Mouse (Mus musculus): ENCODE results near the gene St6galnac5. TPM values are rescaled to one million over a fixed set of nuclear protein-coding genes. Genes with fewer than 3 reads are reported as not detected.
A peak's percentile ranks its signal among the peaks of the same experiment; 100 is the strongest.

The St6galnac5 gene
- polyA plus RNA-seq (2015; fragmentation: Nextera tagmentation; extraction: Ambion mirVana): 0.22 and 0.27 TPM in 2 replicates

DNA sequence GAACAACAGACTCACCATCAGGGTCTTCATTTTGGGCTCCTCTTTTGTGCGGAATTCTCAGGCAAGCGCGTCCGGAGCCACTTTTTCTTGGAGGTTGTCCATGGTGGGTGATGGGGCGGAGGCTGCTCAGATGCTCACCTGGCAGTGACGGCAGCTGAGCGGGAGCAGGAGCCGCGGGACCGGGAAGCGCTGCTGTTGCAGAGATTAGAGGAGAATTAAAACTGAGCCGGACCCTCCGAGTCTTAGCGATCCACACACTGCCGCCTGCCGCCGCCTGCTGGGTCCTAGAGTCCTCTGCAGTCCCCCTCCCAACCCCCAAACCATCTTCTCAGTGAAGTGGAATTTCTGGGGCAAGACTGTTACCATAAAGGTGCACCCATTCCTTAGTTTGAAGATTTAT is at the start of gene St6galnac5:
Gene St6galnac5, minus strand, starts transcription at position 259 of the 400 bp plus-strand sequence.
- TF ChIP-seq CTCF (IDR thresholded peaks at IDR 0.05; ENCODE audit: low read depth): peak; percentile 17; the same call in 1 of the 2 replicates
- H3K4me2 ChIP-seq (replicated peaks; ENCODE audit: low read depth): peak within 1 kb of the TSS; percentile 58
- WGBS: 2% methylated on average over 17 of the region's 17 CpGs
- H3K4me1 ChIP-seq (replicated peaks; ENCODE audit: control insufficient read depth, insufficient read depth, low read length): no peaks in the 10 kb centered on the region
- H3K9me3 ChIP-seq (ENCODE audit: control insufficient read depth): no peaks in the 10 kb centered on the region
- peak within 1 kb of the TSS; percentile 27 for H3K4me3 ChIP-seq (ENCODE audit: low read depth, low read length)
- no peaks in the 10 kb centered on the region for H3K36me3 ChIP-seq (ENCODE audit: control insufficient read depth, insufficient read depth)
- no peak within 1 kb of the TSS for H3K9ac ChIP-seq (ENCODE audit: low read depth, low read length)
- no peak within 1 kb of the TSS for H3K27ac ChIP-seq (ENCODE audit: low read depth, low read length)
- ATAC-seq: no peak
- H3K27me3 ChIP-seq (replicated peaks; ENCODE audit: control insufficient read depth, insufficient read depth, low read length): peaks cover 20% of the 10 kb centered on the region

DNA sequence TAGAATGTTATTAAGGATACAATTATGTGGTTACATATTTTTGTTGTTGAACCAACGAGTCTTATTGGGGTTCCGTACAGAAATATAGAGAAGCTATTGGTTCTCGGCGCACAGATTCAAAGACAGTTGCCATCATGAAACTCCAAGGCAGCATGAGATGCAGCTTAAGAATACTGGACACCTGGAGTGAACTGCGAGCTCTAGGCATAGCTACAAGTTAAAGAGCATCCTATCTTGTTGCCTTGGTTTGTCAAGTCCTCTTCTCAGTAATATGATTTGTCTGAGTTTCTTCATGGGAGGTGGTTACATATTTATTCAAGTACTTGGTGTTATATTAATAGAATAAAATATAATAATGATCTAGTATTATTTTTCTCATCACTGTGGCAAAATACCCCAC is 48.7 kb upstream of the St6galnac5 start:
- Histone ChIP-seq H3K9ac (ENCODE audit: low read depth, low read length) (no peak overlapping the region), H3K36me3 (ENCODE audit: control insufficient read depth, insufficient read depth) (no peaks in the 10 kb centered on the region), H3K4me2 (replicated peaks; ENCODE audit: low read depth) (no peak overlapping the region), H3K9me3 (ENCODE audit: control insufficient read depth) (no peaks in the 10 kb centered on the region), H3K27me3 (replicated peaks; ENCODE audit: control insufficient read depth, insufficient read depth, low read length) (no peaks in the 10 kb centered on the region), H3K4me3 (ENCODE audit: low read depth, low read length) (no peak overlapping the region), H3K4me1 (replicated peaks; ENCODE audit: control insufficient read depth, insufficient read depth, low read length) (no peaks in the 10 kb centered on the region), H3K27ac (ENCODE audit: low read depth, low read length) (no peak overlapping the region)
- 95% methylated on average over 5 of the region's 5 CpGs for WGBS
- ATAC-seq: no peak
- no peak for TF ChIP-seq CTCF (IDR thresholded peaks at IDR 0.05; ENCODE audit: low read depth)

DNA sequence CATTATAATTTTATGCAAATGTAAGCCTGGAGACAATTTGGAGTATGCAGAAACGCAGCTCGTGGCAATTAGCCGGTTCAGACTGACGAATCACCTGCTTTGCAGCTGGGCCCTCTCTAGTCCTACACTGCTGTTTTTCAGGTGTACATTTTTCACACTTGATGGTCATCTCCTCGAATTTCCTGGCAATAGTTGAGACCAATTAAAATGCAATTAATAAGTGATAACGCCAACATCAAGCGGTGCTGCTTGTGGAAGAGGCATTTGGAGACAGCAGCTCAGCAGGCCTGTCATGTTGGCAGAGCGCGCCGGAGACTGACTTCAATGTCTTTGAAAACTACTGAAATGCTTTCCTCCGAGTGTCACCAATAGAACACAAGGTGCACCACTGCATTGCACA is 42.0 kb upstream of the St6galnac5 start:
- no peaks in the 10 kb centered on the region for H3K9me3 ChIP-seq (ENCODE audit: control insufficient read depth)

DNA sequence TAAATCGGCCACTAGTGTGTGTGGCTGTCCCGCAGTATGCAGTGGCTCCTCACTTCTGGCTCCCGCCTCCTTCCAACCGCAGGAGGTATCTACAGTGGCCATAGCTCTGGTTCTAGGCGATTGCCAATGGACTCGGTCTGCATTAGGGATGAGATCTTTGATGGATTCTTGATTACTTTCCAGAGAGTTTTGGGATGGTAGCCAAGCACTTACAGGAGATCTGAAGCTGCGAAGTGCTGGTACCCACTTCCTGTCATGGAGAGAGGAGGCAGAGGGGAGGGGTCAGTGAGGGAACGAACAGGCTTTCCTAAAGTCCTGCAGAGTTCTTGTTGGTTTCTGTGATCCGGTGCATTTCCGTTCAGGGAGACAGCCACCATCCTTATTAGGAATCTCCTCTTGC is 36.0 kb upstream of the St6galnac5 start:
- H3K9ac ChIP-seq (ENCODE audit: low read depth, low read length): no peak overlapping the region
- no peaks in the 10 kb centered on the region for H3K27me3 ChIP-seq (replicated peaks; ENCODE audit: control insufficient read depth, insufficient read depth, low read length)
- H3K36me3 ChIP-seq (ENCODE audit: control insufficient read depth, insufficient read depth): no peaks in the 10 kb centered on the region
- H3K9me3 ChIP-seq (ENCODE audit: control insufficient read depth): no peaks in the 10 kb centered on the region
- no peaks in the 10 kb centered on the region for H3K4me1 ChIP-seq (replicated peaks; ENCODE audit: control insufficient read depth, insufficient read depth, low read length)
- H3K27ac ChIP-seq (ENCODE audit: low read depth, low read length): no peak overlapping the region
- H3K4me3 ChIP-seq (ENCODE audit: low read depth, low read length): no peak overlapping the region
- WGBS: 70% methylated on average over 10 of the region's 10 CpGs
- ATAC-seq: no peak
- H3K4me2 ChIP-seq (replicated peaks; ENCODE audit: low read depth): no peak overlapping the region
- TF ChIP-seq CTCF (IDR thresholded peaks at IDR 0.05; ENCODE audit: low read depth): no peak

More for the DNA sequence above, 42.0 kb upstream of the St6galnac5 start:
- Histone ChIP-seq H3K4me3 (ENCODE audit: low read depth, low read length) (no peak overlapping the region), H3K4me2 (replicated peaks; ENCODE audit: low read depth) (no peak overlapping the region), H3K9ac (ENCODE audit: low read depth, low read length) (no peak overlapping the region), H3K27me3 (replicated peaks; ENCODE audit: control insufficient read depth, insufficient read depth, low read length) (no peaks in the 10 kb centered on the region), H3K4me1 (replicated peaks; ENCODE audit: control insufficient read depth, insufficient read depth, low read length) (no peaks in the 10 kb centered on the region), H3K27ac (ENCODE audit: low read depth, low read length) (no peak overlapping the region), H3K36me3 (ENCODE audit: control insufficient read depth, insufficient read depth) (no peaks in the 10 kb centered on the region)
- ATAC-seq: no peak
- no peak for TF ChIP-seq CTCF (IDR thresholded peaks at IDR 0.05; ENCODE audit: low read depth)
- WGBS: 89% methylated on average over 11 of the region's 11 CpGs

DNA sequence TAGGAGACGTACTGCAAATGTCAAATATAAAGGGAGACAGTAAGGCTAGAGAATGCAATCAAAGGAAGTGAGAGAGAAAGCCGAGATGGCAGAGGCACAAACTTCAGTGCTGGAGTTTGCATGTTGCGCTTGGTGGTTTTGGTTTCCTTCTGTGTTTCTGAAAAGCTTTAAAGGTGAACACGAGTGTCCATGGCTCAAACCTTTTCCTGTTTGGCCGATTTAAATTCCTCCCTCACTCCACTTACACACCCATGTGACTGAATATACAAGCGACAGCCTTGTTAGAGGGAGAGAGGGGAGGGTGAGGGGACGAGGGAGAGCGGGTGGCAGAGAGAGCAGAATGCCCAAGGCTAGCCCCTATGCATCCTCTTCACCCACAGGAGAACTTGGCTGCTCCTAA is 34.3 kb upstream of the St6galnac5 start:
- no peak overlapping the region for H3K9ac ChIP-seq (ENCODE audit: low read depth, low read length)
- H3K36me3 ChIP-seq (ENCODE audit: control insufficient read depth, insufficient read depth): no peaks in the 10 kb centered on the region
- TF ChIP-seq CTCF (IDR thresholded peaks at IDR 0.05; ENCODE audit: low read depth): no peak
- H3K4me2 ChIP-seq (replicated peaks; ENCODE audit: low read depth): no peak overlapping the region
- WGBS: 57% methylated on average over 8 of the region's 8 CpGs
- H3K27ac ChIP-seq (ENCODE audit: low read depth, low read length): no peak overlapping the region
- no peaks in the 10 kb centered on the region for H3K27me3 ChIP-seq (replicated peaks; ENCODE audit: control insufficient read depth, insufficient read depth, low read length)
- ATAC-seq: no peak
- no peaks in the 10 kb centered on the region for H3K9me3 ChIP-seq (ENCODE audit: control insufficient read depth)
- no peak overlapping the region for H3K4me3 ChIP-seq (ENCODE audit: low read depth, low read length)
- H3K4me1 ChIP-seq (replicated peaks; ENCODE audit: control insufficient read depth, insufficient read depth, low read length): no peaks in the 10 kb centered on the region

DNA sequence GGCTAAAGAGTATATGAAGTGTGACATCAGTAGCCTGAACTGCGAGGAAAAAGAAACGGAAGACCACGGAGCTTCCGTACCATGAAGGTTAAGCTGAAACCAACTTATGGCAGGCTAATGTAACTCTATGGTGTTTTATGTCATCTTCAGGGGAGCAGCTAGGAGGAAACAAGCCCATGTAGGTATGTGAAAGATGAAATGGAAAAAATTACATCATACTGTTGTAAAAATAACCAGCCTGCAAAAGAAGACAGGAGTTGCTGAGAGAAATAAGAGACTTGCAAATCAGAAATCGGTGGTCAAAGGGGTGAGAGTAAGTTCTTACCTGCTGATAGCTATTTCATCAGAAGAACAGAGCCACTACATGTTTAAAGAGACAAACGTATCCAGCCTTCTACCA is 24.8 kb upstream of the St6galnac5 start:
- no peak overlapping the region for H3K27ac ChIP-seq (ENCODE audit: low read depth, low read length)
- WGBS: 86% methylated on average over 6 of the region's 6 CpGs
- no peaks in the 10 kb centered on the region for H3K36me3 ChIP-seq (ENCODE audit: control insufficient read depth, insufficient read depth)
- H3K27me3 ChIP-seq (replicated peaks; ENCODE audit: control insufficient read depth, insufficient read depth, low read length): no peaks in the 10 kb centered on the region
- ATAC-seq: no peak
- H3K9ac ChIP-seq (ENCODE audit: low read depth, low read length): no peak overlapping the region
- H3K4me3 ChIP-seq (ENCODE audit: low read depth, low read length): no peak overlapping the region
- no peaks in the 10 kb centered on the region for H3K4me1 ChIP-seq (replicated peaks; ENCODE audit: control insufficient read depth, insufficient read depth, low read length)
- H3K9me3 ChIP-seq (ENCODE audit: control insufficient read depth): no peaks in the 10 kb centered on the region
- H3K4me2 ChIP-seq (replicated peaks; ENCODE audit: low read depth): no peak overlapping the region
- TF ChIP-seq CTCF (IDR thresholded peaks at IDR 0.05; ENCODE audit: low read depth): no peak

DNA sequence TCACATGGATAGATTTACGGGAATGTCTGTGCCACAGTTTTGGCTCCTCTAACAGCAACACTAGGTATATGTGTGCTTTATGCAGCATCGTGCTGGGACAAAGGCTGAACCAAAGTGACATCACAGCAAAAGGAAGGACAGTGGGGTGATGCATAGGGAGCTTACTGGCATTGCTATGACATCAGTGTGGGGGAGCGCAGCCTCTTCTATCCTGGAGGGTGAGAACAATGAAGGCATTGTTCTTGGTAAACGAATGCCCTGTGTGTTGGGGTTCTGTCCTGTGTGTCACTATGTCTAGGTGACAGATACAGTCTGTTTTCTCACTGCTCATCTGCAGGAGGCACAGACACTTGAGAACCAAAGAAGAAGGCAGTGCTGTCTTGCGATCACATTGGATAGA is 16.9 kb upstream of the St6galnac5 start:
- H3K4me2 ChIP-seq (replicated peaks; ENCODE audit: low read depth): no peak overlapping the region
- H3K9ac ChIP-seq (ENCODE audit: low read depth, low read length): no peak overlapping the region
- WGBS: 67% methylated on average over 5 of the region's 5 CpGs
- no peaks in the 10 kb centered on the region for H3K36me3 ChIP-seq (ENCODE audit: control insufficient read depth, insufficient read depth)
- no peak overlapping the region for H3K27ac ChIP-seq (ENCODE audit: low read depth, low read length)
- no peaks in the 10 kb centered on the region for H3K4me1 ChIP-seq (replicated peaks; ENCODE audit: control insufficient read depth, insufficient read depth, low read length)
- no peaks in the 10 kb centered on the region for H3K27me3 ChIP-seq (replicated peaks; ENCODE audit: control insufficient read depth, insufficient read depth, low read length)
- no peak for ATAC-seq
- TF ChIP-seq CTCF (IDR thresholded peaks at IDR 0.05; ENCODE audit: low read depth): no peak
- H3K4me3 ChIP-seq (ENCODE audit: low read depth, low read length): no peak overlapping the region
- no peaks in the 10 kb centered on the region for H3K9me3 ChIP-seq (ENCODE audit: control insufficient read depth)

All from intestine, postnatal 0 days (tissue).